Mouse (Mus musculus): Measurements from ENCODE around the gene Zbtb37.
"Not testable (repeated sequence)": the region's sequence is repeated elsewhere in the genome, so short reads cannot be mapped to it uniquely, and the experiment has no call there.

Zbtb37 gene

DNA sequence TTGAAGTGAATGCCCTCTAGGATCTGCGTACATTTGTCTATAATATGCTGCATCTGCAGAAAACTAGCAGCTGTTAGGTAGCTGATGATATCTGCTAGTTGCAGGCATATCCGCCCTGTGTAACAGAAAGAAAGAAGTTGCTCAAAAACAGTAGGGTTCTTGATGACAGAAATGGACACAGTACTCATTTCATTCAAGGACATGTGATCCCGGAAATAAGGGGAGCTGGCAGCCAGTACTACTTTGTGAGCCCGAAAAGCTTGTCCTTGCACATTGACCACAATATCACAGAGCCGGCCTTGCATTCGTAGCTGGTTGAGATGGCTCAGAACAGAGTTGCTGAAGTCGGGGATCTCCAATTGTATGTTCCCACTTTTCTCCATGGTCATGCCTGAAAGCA lies 2.3 kb downstream of the Zbtb37 start:
- no peak for DNase-seq (ENCODE audit: low spot score)

GRCm38 (mm10) chr1:161031881-161032280 lies 2.8 kb downstream of the Zbtb37 start:
- no peak for DNase-seq (ENCODE audit: low spot score)

DNA sequence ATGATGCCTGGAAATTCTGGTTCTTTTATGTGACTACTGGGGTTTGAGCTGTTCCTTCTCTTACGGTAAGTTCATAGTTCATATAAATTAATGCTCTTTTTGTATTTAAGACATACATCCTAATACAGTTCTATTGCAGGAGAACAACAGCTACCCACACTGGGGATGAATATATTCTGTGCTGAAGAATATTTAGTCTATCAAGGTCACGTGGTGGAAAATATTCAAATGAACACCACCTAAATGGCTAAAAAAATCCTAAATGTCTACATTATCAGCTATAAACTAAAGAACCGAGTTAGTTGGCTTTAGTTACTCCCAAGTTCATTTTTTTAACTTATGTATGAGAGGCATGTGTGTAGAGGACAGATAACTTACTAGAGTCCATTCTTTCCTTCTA lies 4.6 kb downstream of the Zbtb37 start:
- no peak for DNase-seq (ENCODE audit: low spot score)

- DNase-seq (ENCODE audit: low spot score), result not testable (repeated sequence)
These were observed 6.2 kb downstream of the Zbtb37 start for GRCm38 (mm10) chr1:161028427-161028826.

- DNase-seq (ENCODE audit: low spot score), result no peak
These were observed 7.5 kb downstream of the Zbtb37 start for GRCm38 (mm10) chr1:161027196-161027595.

- DNase-seq (ENCODE audit: low spot score), result no peak
These were observed 9.0 kb downstream of the Zbtb37 start for GRCm38 (mm10) chr1:161025410-161026210.

DNA sequence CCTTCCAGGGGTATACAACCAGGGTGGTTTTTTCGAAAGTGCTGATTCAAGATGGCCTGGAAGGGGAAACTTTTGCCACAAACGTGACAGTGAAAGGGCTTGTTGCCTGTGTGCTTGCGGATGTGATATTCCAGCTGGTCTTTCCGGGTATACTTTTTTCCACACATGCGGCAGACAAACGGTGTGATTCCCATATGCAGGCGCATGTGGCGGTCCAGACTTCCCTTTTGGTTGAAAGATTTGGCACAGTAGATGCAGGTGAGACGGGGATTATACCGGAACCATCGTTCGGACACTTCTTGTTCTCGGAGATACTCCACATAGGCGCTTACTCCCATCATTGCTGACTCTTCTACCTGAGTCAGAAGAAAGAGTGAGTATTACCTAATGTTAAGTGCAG lies 14.6 kb downstream of the Zbtb37 start:
- no peak for DNase-seq (ENCODE audit: low spot score)

DNA sequence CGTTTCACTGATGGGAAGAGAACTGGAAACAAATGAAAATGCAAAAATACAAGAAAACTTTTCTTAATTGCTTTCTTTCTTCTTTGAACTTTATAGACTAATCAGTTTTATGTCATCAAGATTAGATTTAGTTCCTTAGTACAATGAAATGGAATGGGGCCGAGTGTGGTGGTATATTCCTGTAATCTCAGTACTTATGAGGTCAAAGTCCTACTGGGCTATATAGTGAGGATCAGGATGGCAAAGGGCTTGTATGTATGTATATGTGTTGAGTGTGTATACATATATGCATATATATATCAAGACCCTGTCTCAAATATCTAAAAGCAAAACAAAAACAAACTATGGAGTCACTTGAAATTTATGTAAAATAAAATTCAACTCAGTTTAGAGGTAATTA lies 18.3 kb downstream of the Zbtb37 start:
- DNase-seq (ENCODE audit: low spot score), result no peak

DNA sequence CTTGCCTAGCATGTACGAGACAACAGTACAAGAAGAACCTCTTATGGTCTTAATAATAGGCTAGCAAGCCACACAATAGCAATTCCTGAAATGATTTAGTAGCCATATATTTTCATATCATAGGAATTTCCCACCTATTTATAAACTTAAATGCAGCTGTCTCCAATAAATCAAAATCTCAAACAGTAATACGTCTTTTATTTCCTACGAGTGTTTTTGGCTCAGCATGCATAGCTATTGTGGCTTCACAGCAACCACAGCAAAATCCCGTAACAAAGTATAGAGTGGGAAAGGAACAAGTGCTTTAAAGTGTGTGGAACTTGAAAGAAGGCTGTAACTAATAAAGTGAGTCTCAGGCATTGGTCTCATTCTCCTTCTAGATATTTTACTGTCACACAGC lies 24.2 kb downstream of the Zbtb37 start:
- DNase-seq (ENCODE audit: low spot score), result no peak

- DNase-seq (ENCODE audit: low spot score), result no peak
These were observed 26.6 kb downstream of the Zbtb37 start for GRCm38 (mm10) chr1:161008038-161008437.

DNA sequence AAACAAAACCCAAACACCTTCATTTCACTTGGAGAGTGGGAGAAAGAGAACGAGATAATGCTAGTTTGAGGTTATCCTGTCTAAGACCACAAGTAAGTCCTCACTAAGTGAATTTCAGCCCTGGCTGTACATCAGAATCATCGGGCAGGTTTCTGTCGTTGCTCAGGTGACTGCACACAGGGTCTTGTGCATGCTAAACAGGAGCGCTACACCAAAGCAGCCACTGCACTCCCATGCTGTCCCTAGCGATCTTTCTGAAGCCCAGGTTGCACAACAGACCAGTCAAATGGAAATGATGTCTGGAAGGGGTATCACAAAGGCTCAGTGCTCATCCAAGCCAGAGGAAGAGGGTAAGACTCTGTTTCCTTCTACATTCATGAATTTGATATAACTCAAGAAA lies 28.2 kb downstream of the Zbtb37 start:
- DNase-seq (ENCODE audit: low spot score), result no peak

DNA sequence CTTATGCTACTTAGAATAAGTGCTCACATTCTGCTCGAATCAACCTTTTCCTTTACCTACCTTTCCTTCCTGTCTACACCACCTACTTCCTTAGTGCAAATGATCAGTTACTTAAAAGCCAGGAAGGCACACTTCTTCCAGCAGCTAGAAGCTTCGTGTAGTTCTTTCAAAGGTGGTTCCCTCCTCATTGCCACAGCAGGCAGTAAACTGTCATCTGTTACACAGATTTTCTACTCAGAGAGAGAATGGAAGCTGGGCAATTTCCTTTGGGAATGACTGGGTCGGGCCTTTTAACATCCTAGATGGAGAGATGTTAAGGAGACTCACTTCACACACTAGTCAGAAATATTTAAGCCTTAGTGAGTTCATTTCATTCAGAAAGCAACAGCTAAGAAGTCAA lies 29.1 kb downstream of the Zbtb37 start:
- no peak for DNase-seq (ENCODE audit: low spot score)

- DNase-seq (ENCODE audit: low spot score), result no peak
These were observed 29.7 kb downstream of the Zbtb37 start for GRCm38 (mm10) chr1:161004942-161005341.

- no peak for DNase-seq (ENCODE audit: low spot score)
These were observed 40.8 kb downstream of the Zbtb37 start for GRCm38 (mm10) chr1:160993851-160994250.

DNA sequence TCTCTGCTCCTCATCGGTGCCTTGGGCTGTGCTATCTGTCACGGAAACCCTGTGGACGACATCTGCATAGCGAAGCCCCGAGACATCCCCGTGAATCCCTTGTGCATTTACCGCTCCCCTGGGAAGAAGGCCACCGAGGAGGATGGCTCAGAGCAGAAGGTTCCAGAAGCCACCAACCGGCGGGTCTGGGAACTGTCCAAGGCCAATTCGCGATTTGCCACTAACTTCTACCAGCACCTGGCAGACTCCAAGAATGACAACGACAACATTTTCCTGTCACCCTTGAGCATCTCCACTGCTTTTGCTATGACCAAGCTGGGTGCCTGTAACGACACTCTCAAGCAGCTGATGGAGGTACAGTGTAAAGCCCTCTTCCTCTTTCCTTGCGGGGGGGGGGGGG lies 45.3 kb downstream of the Zbtb37 start:
- DNase-seq (ENCODE audit: low spot score), result no peak

DNA sequence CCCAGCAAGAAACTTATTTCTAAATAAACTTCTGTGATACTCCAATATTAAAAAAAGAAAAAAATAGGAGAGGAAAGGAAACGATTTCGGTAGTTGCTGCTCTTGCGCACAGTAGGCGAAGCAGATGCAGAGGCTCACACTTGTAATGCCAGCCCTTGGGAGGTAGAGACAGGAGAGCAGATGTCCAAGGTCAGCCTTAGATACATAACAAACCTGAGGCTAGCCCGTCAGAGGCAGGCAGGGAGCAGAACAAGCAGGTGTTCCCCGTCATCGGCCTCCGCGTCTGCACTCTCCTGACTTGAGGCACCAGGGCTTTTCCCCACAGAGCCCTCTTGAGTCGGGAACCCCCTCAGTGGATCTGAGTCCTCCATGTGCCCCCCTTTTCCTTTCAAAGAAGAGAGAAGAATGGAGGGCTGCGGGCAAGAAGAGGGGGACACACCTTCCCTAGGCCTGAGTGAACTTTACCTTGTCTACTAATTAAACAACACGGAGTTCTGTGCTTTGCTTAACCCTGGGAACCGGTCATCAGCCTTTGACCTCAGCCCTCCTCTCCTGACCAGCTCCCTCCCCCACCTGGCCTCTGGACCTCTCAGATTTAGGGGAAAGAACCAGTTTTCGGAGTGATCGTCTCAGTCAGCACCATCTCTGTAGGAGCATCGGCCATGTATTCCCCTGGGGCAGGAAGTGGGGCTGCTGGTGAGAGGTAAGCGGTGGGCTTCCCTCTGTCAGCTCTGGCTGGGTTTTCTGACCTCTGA lies 47.6 kb downstream of the Zbtb37 start:
- no peak for DNase-seq (ENCODE audit: low spot score)

DNA sequence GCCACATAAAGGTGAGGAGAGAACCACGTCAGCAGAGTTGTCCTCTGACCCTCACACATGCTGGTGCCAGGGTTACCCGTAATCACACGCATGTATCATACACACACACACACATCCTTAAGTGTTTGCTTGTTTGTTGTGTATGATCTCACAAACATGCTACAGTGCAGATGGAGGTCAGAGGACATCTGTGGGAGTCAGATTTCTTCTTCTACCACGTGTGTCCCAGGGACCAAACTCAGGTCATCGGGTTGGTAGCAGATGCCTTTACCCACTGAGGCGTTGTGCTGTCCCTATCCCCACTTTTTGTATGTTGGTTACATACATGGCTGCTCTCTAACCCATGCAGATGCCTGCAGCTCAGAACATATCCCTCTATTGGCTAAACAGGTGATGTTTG lies 49.2 kb downstream of the Zbtb37 start:
- DNase-seq (ENCODE audit: low spot score), result no peak

GRCm38 (mm10) chr1:160984731-160985130 lies 49.9 kb downstream of the Zbtb37 start:
- DNase-seq (ENCODE audit: low spot score), result not testable (repeated sequence)

DNA sequence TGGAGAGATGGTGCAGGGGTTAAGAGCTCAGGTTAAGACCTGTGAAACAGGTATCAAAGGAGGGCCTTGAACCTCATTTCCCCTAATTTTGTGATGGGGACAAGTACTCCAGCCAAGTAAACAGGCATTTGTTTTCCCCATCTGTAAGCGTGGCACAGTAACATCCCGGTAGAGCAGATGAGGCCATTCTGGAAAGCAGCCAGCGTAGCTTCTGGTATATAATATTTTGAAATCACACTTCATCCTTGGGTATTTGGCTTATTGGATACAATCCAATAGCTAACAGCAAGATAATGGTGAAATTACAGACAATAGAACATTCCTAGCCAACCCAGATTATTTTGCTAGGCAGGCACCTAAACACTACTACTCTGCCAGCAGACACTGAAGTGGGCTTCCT lies 51.8 kb downstream of the Zbtb37 start:
- DNase-seq (ENCODE audit: low spot score), result no peak

DNA sequence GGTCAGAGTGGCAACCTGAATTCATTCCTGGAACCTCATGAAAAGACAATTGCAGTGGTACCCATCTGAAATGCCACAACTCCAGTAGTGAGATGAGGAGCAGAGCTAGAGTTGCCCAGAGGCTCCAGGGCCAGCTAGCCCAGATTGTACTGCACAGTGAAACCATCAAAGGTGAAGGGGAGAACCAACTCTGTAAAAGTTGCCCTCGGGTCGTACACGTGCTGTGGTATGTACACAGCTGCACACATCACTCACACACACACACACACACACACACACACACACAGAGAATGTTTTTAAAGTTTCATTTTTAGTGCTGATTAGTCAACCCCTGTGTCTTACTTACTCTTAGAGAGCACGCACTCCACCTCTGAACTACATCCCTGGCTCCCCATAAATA lies 53.3 kb downstream of the Zbtb37 start:
- no peak for DNase-seq (ENCODE audit: low spot score)

GRCm38 (mm10) chr1:160980537-160981234 lies 54.0 kb downstream of the Zbtb37 start:
- no peak for DNase-seq (ENCODE audit: low spot score)

DNA sequence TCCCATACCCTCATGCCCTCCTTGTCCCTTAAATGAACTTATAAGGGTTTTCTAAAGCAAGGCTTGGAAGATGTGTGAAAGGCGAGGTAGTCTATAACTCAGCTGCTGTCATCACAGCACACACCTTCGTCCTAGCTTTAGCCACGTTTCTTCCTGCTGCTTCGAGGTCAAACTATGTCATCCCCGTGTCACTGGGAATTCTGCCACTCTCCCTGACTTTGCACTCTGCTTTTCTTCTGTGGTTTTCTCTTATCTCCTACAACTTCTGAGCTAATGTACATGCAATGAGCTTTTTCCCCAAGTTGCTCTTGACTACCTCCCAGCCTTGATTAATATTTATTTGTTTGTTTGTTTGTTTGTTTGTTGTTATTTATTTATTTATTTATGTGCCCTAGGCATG lies 54.6 kb downstream of the Zbtb37 start:
- DNase-seq (ENCODE audit: low spot score), result no peak
